Mouse (Mus musculus): ENCODE measurements at regions not wholly inside any gene's neighbourhood (a gene's known extent, or its start where the extent isn't known, plus 50 kb on each side); places are given as distances from the start of the nearest gene placed in this dataset.

- no peak for TF ChIP-seq CTCF (IDR thresholded peaks at IDR 0.05; ENCODE audit: low read depth, low read length)
- TF ChIP-seq POLR2A (IDR thresholded peaks at IDR 0.05; ENCODE audit: extremely low read depth, insufficient read depth, low read length), result no peak
Observed at GRCm38 (mm10) chr19:54952546-54952945, 174.5 kb downstream of the Gpam start.
